Comparison of ENCODE assay signal across 32 mouse cellular contexts in the genomic region with DNA sequence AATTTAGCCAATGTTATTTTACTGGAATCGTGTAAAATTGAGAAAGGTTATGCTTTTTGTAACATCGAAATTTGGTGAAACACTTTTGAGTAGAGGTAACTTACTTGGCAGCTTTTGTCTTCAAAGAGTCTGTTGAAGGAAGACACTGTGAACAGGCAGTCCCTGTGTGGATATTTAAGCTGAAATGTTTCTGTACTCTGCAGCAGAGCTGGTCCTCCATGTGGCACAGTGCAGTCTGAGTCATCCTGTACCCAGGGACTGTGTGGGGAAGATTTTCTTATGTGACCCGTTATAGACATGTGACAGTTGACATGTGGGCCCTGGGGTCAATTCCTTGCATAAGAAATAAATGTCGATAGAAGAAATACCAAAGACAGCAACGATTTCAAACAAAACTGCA.
"Had no signal": no experiment of that assay in that cellular context is flagged by ENCODE, and none has a peak within 500 bp of the region (broad histone marks: within the 10 kb centered on the region; RNA-seq: fewer than 3 reads in every experiment).

No protein-coding gene starts in this region.

- H3K27me3 ChIP-seq: limb, embryonic 12.5 days; limb, embryonic 13.5 days; limb, embryonic 15.5 days; liver, embryonic 12.5 days; liver, embryonic 15.5 days; lung, embryonic 15.5 days; midbrain, embryonic 12.5 days; midbrain, embryonic 13.5 days; midbrain, embryonic 15.5 days; neural tube, embryonic 12.5 days had no signal

- H3K9me3 ChIP-seq: limb, embryonic 10.5 days; limb, embryonic 12.5 days; limb, embryonic 13.5 days; limb, embryonic 15.5 days; liver, embryonic 12.5 days; liver, embryonic 13.5 days; liver, embryonic 15.5 days; lung, embryonic 15.5 days; midbrain, embryonic 10.5 days; midbrain, embryonic 12.5 days; midbrain, embryonic 13.5 days; midbrain, embryonic 15.5 days; neural tube, embryonic 12.5 days had no signal

- ATAC-seq: liver, embryonic 12.5 days; liver, postnatal 0 days; lung, postnatal 0 days; midbrain, embryonic 13.5 days; midbrain, embryonic 15.5 days; midbrain, embryonic 16.5 days had no signal

- H3K27ac ChIP-seq: limb, embryonic 10.5 days; limb, embryonic 12.5 days; limb, embryonic 13.5 days; limb, embryonic 15.5 days; liver, embryonic 12.5 days; liver, embryonic 13.5 days; liver, embryonic 14.5 days; liver, embryonic 15.5 days; lung, embryonic 15.5 days; macrophage; midbrain, embryonic 10.5 days; midbrain, embryonic 12.5 days; midbrain, embryonic 13.5 days; midbrain, embryonic 15.5 days; neural tube, embryonic 12.5 days had no signal

- H3K4me3 ChIP-seq: limb, embryonic 10.5 days; limb, embryonic 12.5 days; limb, embryonic 13.5 days; limb, embryonic 15.5 days; liver, embryonic 12.5 days; liver, embryonic 13.5 days; liver, embryonic 15.5 days; lung, embryonic 15.5 days; megakaryocyte, embryonic 14.5 days; midbrain, embryonic 10.5 days; midbrain, embryonic 12.5 days; midbrain, embryonic 13.5 days; midbrain, embryonic 15.5 days; myocyte; neural tube, embryonic 12.5 days had no signal

- H3K9ac ChIP-seq: limb, embryonic 12.5 days; limb, embryonic 13.5 days; limb, embryonic 15.5 days; liver, embryonic 12.5 days; liver, embryonic 13.5 days; liver, embryonic 14.5 days; liver, embryonic 15.5 days; liver, postnatal 0 days; lung, embryonic 14.5 days; lung, embryonic 15.5 days; midbrain, embryonic 12.5 days; midbrain, embryonic 13.5 days; midbrain, embryonic 15.5 days; neural tube, embryonic 12.5 days had no signal

- DNase-seq: left cerebral cortex, postnatal 4 days; liver; liver, embryonic 13.5 days; liver, postnatal 0 days; lung, adult 18-20 months; lung, adult 2 months; lung, embryonic 14.5 days; lung, postnatal 10 days; lung, postnatal 14 days; lung, postnatal 36 days; lung, postnatal 4 days; midbrain, embryonic 14.5 days had no signal

- H3K4me1 ChIP-seq: limb, embryonic 10.5 days; limb, embryonic 12.5 days; limb, embryonic 13.5 days; limb, embryonic 15.5 days; liver, embryonic 12.5 days; liver, embryonic 13.5 days; liver, embryonic 15.5 days; lung, embryonic 15.5 days; midbrain, embryonic 10.5 days; midbrain, embryonic 12.5 days; midbrain, embryonic 13.5 days; midbrain, embryonic 15.5 days; neural tube, embryonic 12.5 days had no signal

- H3K36me3 ChIP-seq: limb, embryonic 10.5 days; limb, embryonic 12.5 days; limb, embryonic 13.5 days; limb, embryonic 15.5 days; liver, embryonic 12.5 days; liver, embryonic 13.5 days; liver, embryonic 15.5 days; lung, embryonic 15.5 days; midbrain, embryonic 10.5 days; midbrain, embryonic 12.5 days; midbrain, embryonic 13.5 days; midbrain, embryonic 15.5 days; neural tube, embryonic 12.5 days had no signal

- H3K4me2 ChIP-seq: limb, embryonic 12.5 days; limb, embryonic 13.5 days; limb, embryonic 15.5 days; liver, embryonic 11.5 days; liver, embryonic 12.5 days; liver, embryonic 13.5 days; liver, embryonic 15.5 days; lung, embryonic 14.5 days; lung, embryonic 15.5 days; midbrain, embryonic 11.5 days; midbrain, embryonic 12.5 days; midbrain, embryonic 13.5 days; midbrain, embryonic 15.5 days; neural tube, embryonic 12.5 days had no signal
